Mouse (Mus musculus): ENCODE measurements around the gene Bcl11a.

Bcl11a gene

GRCm38 (mm10) chr11:24159656-24160055 lies 81.8 kb downstream of the Bcl11a start:
- DNase-seq (ENCODE audit: low spot score), result no peak

GRCm38 (mm10) chr11:24161458-24161857 lies 83.6 kb downstream of the Bcl11a start:
- DNase-seq (ENCODE audit: low spot score), result no peak

- DNase-seq (ENCODE audit: low spot score), result no peak
Measured at GRCm38 (mm10) chr11:24162056-24162455, 84.2 kb downstream of the Bcl11a start.

- DNase-seq (ENCODE audit: low spot score), result no peak
Measured at GRCm38 (mm10) chr11:24163072-24163471, 85.2 kb downstream of the Bcl11a start.

- no peak for DNase-seq (ENCODE audit: low spot score)
Measured at GRCm38 (mm10) chr11:24164065-24164464, 86.2 kb downstream of the Bcl11a start.

GRCm38 (mm10) chr11:24171675-24172285 lies 93.9 kb downstream of the Bcl11a start:
- DNase-seq (ENCODE audit: low spot score), result no peak

GRCm38 (mm10) chr11:24172585-24172984 lies 94.7 kb downstream of the Bcl11a start:
- no peak for DNase-seq (ENCODE audit: low spot score)

- no peak for DNase-seq (ENCODE audit: low spot score)
Measured at GRCm38 (mm10) chr11:24174161-24174792, 96.4 kb downstream of the Bcl11a start.

GRCm38 (mm10) chr11:24177458-24177857 lies 99.6 kb downstream of the Bcl11a start:
- no peak for DNase-seq (ENCODE audit: low spot score)

GRCm38 (mm10) chr11:24178823-24179476 lies 101.1 kb downstream of the Bcl11a start:
- no peak for DNase-seq (ENCODE audit: low spot score)

GRCm38 (mm10) chr11:24180040-24180439 lies 102.2 kb downstream of the Bcl11a start:
- DNase-seq (ENCODE audit: low spot score), result no peak

- DNase-seq (ENCODE audit: low spot score), result no peak
Measured at GRCm38 (mm10) chr11:24183501-24183900, 105.6 kb downstream of the Bcl11a start.

GRCm38 (mm10) chr11:24184932-24185331 lies 107.1 kb downstream of the Bcl11a start:
- peak; percentile 2 for DNase-seq (ENCODE audit: low spot score)

GRCm38 (mm10) chr11:24190411-24190810 lies 112.6 kb downstream of the Bcl11a start:
- DNase-seq (ENCODE audit: low spot score), result no peak

- no peak for DNase-seq (ENCODE audit: low spot score)
Measured at GRCm38 (mm10) chr11:24196460-24197190, 118.8 kb downstream of the Bcl11a start.

GRCm38 (mm10) chr11:24197424-24197823 lies 119.6 kb downstream of the Bcl11a start:
- DNase-seq (ENCODE audit: low spot score), result no peak

GRCm38 (mm10) chr11:24199560-24199959 lies 121.7 kb downstream of the Bcl11a start:
- no peak for DNase-seq (ENCODE audit: low spot score)

- DNase-seq (ENCODE audit: low spot score), result no peak
Measured at GRCm38 (mm10) chr11:24200310-24200709, 122.5 kb downstream of the Bcl11a start.

- no peak for DNase-seq (ENCODE audit: low spot score)
Measured at GRCm38 (mm10) chr11:24201223-24201622, 123.4 kb downstream of the Bcl11a start.

- no peak for DNase-seq (ENCODE audit: low spot score)
Measured at GRCm38 (mm10) chr11:24202641-24203361, 124.9 kb downstream of the Bcl11a start.

- DNase-seq (ENCODE audit: low spot score), result no peak
Measured at GRCm38 (mm10) chr11:24203489-24203888, 125.6 kb downstream of the Bcl11a start.

- no peak for DNase-seq (ENCODE audit: low spot score)
Measured at GRCm38 (mm10) chr11:24208951-24209351, 131.1 kb downstream of the Bcl11a start.
